Mouse (Mus musculus) midbrain, postnatal 0 days (tissue): ENCODE measurements at regions not wholly inside any gene's neighbourhood (a gene's known extent, or its start where the extent isn't known, plus 50 kb on each side); places are given as distances from the start of the nearest gene placed in this dataset.

Source experiments
- ATAC-seq: fragments of 200-750 bp; cut with Nextera tagmentation; 2 replicates; pipeline ENCODE4 v1.8.0; 2017; ENCODE audit warnings: moderate number of reproducible peaks, mild to moderate bottlenecking, moderate TSS enrichment, moderate library complexity; ENCODE audit not compliant: low FRiP score
- DNase-seq: peaks from one replicate; pipeline ENCODE4 v3.0.0-alpha.2; 2015; ENCODE audit warnings: low spot score
- H3K27ac ChIP-seq: fragments of 300-500 bp; sonication (generic); 2 replicates; pipeline ENCODE4 v1.5.1; 2014; ENCODE audit warnings: low read depth, mild to moderate bottlenecking, low read length, mixed read lengths
- H3K27me3 ChIP-seq: fragments of 300-500 bp; sonication (generic); 2 replicates; pipeline ENCODE4 v1.6.1; 2014; ENCODE audit warnings: low read length, control low read depth, mixed read lengths; ENCODE audit not compliant: insufficient read depth
- H3K36me3 ChIP-seq: fragments of 300-500 bp; sonication (generic); 2 replicates; pipeline ENCODE4 v1.6.1; 2014; ENCODE audit warnings: low read length, control low read depth, mixed read lengths; ENCODE audit not compliant: insufficient read depth
- H3K4me1 ChIP-seq: fragments of 300-500 bp; sonication (generic); 2 replicates; pipeline ENCODE4 v1.6.1; 2014; ENCODE audit warnings: mild to moderate bottlenecking, control low read depth, antibody characterized with exemption, low read length, mixed read lengths; ENCODE audit not compliant: insufficient read depth
- H3K4me2 ChIP-seq: fragments of 300-500 bp; sonication (generic); 2 replicates; pipeline ENCODE4 v1.6.1; 2014; ENCODE audit warnings: low read depth, mild to moderate bottlenecking, low read length, mixed read lengths; ENCODE audit not compliant: poor library complexity, severe bottlenecking
- H3K4me3 ChIP-seq: fragments of 300-500 bp; sonication (generic); 2 replicates; pipeline ENCODE4 v1.5.1; 2014; ENCODE audit warnings: low read depth, mild to moderate bottlenecking, low read length, moderate library complexity
- H3K9ac ChIP-seq: fragments of 300-500 bp; sonication (generic); replicated peaks from 2 replicates; pipeline ENCODE4 v1.6.1; 2014; ENCODE audit warnings: mild to moderate bottlenecking, low read length, moderate library complexity, mixed read lengths; ENCODE audit not compliant: poor library complexity, severe bottlenecking
- H3K9me3 ChIP-seq: fragments of 300-500 bp; sonication (generic); 2 replicates; pipeline ENCODE4 v1.6.1; 2016; ENCODE audit warnings: low read length, control low read depth
- CTCF ChIP-seq: IDR thresholded peaks from 2 replicates; pipeline ENCODE4 v1.5.1; 2016; ENCODE audit warnings: antibody characterized with exemption, mild to moderate bottlenecking
- WGBS: fragments of 180-500 bp; shearing (Covaris S2); extraction: QIAGEN DNeasy Blood & Tissue Kit; methylation state at CpG from one replicate; pipeline ENCODE4 v1.1.7; 2014; 5-methylcytosine and 5-hydroxymethylcytosine counted together

DNA sequence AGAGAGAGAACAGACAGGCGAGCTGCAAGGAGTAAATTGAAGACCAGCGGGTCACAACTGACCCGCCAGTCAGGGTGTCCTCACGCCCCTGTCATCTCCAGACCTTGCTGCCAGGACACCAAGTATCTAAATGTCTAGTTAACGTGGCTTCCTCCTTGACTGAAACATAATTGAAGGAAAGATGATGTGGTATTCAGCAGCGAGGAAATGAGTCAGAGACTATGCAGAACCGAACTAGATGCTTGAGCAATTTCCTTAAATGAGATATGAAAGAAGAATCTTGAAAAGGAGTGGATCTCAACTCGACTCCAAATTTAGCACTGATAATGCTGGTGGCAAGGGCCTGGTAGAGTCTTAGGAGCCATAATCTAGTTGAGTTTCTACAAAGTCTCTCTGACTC is 329.3 kb upstream of the Fam92a start:
- Histone ChIP-seq H3K9me3 (no peaks in the 10 kb centered on the region), H3K9ac (no peak overlapping the region), H3K36me3 (no peaks in the 10 kb centered on the region), H3K4me3 (no peak overlapping the region), H3K27me3 (no peaks in the 10 kb centered on the region), H3K4me2 (no peak overlapping the region), H3K4me1 (no peaks in the 10 kb centered on the region), H3K27ac (no peak overlapping the region)
- 88% methylated on average over 8 of the region's 8 CpGs for WGBS
- DNase-seq = no peak
- no peak for ATAC-seq
- TF ChIP-seq CTCF = no peak

DNA sequence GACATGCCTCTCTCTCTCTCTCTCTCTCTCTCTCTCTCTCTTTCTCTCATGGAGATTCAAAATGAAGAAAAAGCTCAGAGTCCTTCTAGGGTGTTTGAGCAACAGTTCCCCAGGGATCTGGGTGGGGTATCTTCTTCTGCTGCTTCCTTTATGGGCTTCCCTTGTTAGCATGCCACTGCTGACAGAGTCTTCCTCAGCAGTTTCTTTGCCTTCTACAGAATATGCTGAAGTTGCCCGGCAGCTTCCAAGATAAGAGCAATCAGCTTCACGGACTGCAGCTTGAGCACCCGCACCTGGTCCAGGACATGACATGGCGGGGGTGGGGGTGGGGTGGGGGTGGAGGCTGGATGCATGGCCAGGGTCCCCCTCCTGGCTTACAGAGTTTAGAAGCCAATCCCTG is 326.6 kb upstream of the Fam92a start:
- Histone ChIP-seq H3K36me3 (no peaks in the 10 kb centered on the region), H3K9me3 (no peaks in the 10 kb centered on the region), H3K4me3 (no peak overlapping the region), H3K9ac (no peak overlapping the region), H3K4me2 (no peak overlapping the region), H3K27ac (no peak overlapping the region), H3K27me3 (no peaks in the 10 kb centered on the region), H3K4me1 (no peaks in the 10 kb centered on the region)
- TF ChIP-seq CTCF = no peak
- DNase-seq = no peak
- ATAC-seq = no peak
- WGBS = 88% methylated on average over 4 of the region's 4 CpGs

- Histone ChIP-seq H3K9ac (no peak overlapping the region), H3K27me3 (no peaks in the 10 kb centered on the region), H3K4me3 (no peak overlapping the region), H3K27ac (no peak overlapping the region), H3K4me1 (no peaks in the 10 kb centered on the region), H3K36me3 (no peaks in the 10 kb centered on the region), H3K9me3 (no peaks in the 10 kb centered on the region), H3K4me2 (no peak overlapping the region)
- ATAC-seq = no peak
- TF ChIP-seq CTCF = no peak
- DNase-seq = no peak
- WGBS = 76% methylated on average over 2 of the region's 2 CpGs
Observed at GRCm38 (mm10) chr4:12492468-12492867, 320.7 kb upstream of the Fam92a start.

GRCm38 (mm10) chr4:12491306-12491705 is 319.5 kb upstream of the Fam92a start:
- TF ChIP-seq CTCF = no peak
- Histone ChIP-seq H3K4me3 (no peak overlapping the region), H3K9me3 (no peaks in the 10 kb centered on the region), H3K27ac (no peak overlapping the region), H3K27me3 (no peaks in the 10 kb centered on the region), H3K9ac (no peak overlapping the region), H3K4me2 (no peak overlapping the region), H3K4me1 (no peaks in the 10 kb centered on the region), H3K36me3 (no peaks in the 10 kb centered on the region)
- 89% methylated on average over 6 of the region's 6 CpGs for WGBS
- DNase-seq (no peak), ATAC-seq (no peak)

DNA sequence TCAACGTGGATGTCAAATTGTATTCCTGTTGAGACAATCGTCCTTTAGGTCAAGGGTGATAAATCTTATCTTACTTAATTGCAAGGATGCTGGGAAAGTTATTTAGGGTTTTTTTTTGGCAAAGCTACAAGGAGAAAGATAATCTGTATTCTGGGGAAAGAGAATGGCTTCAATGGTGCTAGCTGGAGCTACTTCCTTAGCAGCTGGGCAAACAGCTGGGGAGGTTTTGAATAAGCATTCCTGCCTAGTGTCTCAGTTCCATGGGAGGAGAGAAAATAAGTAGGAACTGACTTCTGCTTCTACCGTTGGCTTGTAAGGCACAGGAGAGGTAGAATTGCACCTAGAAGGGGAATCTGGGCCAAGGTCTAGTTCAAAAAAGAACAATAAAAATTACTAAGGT is 318.3 kb upstream of the Fam92a start:
- no peak for TF ChIP-seq CTCF
- no peak overlapping the region for H3K9ac ChIP-seq
- H3K4me3 ChIP-seq = no peak overlapping the region
- no peaks in the 10 kb centered on the region for H3K27me3 ChIP-seq
- no peaks in the 10 kb centered on the region for H3K4me1 ChIP-seq
- no peaks in the 10 kb centered on the region for H3K9me3 ChIP-seq
- no peaks in the 10 kb centered on the region for H3K36me3 ChIP-seq
- H3K4me2 ChIP-seq = no peak overlapping the region
- ATAC-seq = no peak
- H3K27ac ChIP-seq = no peak overlapping the region
- DNase-seq = no peak
- WGBS = 84% methylated on average over 3 of the region's 3 CpGs

DNA sequence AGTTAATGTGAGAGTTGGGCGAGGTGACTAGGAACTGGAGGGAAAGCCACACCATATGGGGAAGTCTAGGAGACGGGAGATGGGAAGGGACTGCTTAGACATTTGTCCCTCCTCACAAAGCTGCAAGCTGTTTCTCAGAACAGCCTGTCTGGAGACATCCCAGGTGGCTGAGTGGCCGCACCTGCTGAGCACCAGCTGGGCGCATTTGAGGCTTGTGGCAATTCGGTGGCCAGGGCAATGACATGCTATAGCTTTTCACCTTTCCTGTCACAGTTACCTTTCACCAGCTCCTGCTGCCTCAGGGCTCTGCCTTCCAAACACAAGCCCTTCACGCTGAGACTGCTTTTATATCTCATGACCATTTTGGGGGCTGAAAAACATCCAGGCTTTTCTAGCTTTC is 317.5 kb upstream of the Fam92a start:
- WGBS = 83% methylated on average over 6 of the region's 6 CpGs
- ATAC-seq (no peak), DNase-seq (no peak)
- H3K4me3 ChIP-seq = no peak overlapping the region
- no peaks in the 10 kb centered on the region for H3K9me3 ChIP-seq
- TF ChIP-seq CTCF = no peak
- no peaks in the 10 kb centered on the region for H3K36me3 ChIP-seq
- no peak overlapping the region for H3K9ac ChIP-seq
- no peak overlapping the region for H3K4me2 ChIP-seq
- no peaks in the 10 kb centered on the region for H3K4me1 ChIP-seq
- H3K27me3 ChIP-seq = no peaks in the 10 kb centered on the region
- H3K27ac ChIP-seq = no peak overlapping the region

GRCm38 (mm10) chr4:12481481-12481880 is 309.7 kb upstream of the Fam92a start:
- no peak for ATAC-seq

More at GRCm38 (mm10) chr4:12481481-12481880, 309.7 kb upstream of the Fam92a start:
- no peak for TF ChIP-seq CTCF
- DNase-seq = no peak
- H3K4me1 ChIP-seq = no peaks in the 10 kb centered on the region
- H3K27ac ChIP-seq = no peak overlapping the region
- H3K9ac ChIP-seq = no peak overlapping the region
- no peaks in the 10 kb centered on the region for H3K36me3 ChIP-seq
- H3K4me2 ChIP-seq = no peak overlapping the region
- H3K9me3 ChIP-seq = no peaks in the 10 kb centered on the region
- H3K27me3 ChIP-seq = no peaks in the 10 kb centered on the region
- no peak overlapping the region for H3K4me3 ChIP-seq
- 79% methylated on average over 4 of the region's 4 CpGs for WGBS
